ENCODE assay signal across 27 mouse cellular contexts in the genomic region with DNA sequence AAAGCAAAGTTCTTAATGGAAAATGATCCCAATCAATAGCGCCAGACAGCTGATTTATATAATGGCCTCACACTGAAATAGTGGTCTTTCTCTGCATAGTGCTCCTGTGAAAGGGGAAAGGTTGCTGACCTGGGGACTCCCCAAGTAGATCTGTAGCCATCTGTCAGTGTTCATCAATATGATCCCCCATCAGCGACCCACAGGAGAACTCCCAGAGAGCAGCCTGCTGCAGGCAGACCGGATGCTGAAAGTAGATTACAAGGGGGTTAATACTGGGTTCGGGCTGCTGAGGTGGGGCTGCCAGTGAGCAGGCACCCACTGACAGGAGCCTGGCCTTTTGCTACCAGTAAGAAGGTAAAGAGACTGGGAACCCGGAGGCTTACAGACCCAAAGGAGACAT. TPM values are rescaled to one million over a fixed set of nuclear protein-coding genes. Genes with fewer than 3 reads are reported as not detected.
DNase-seq lines count a peak whose midpoint lies in the region; ATAC-seq lines count a peak whose summit lies in the region.
"Had no signal": no experiment of that assay in that cellular context is flagged by ENCODE, and none has a peak within 500 bp of the region (broad histone marks: within the 10 kb centered on the region; RNA-seq: fewer than 3 reads in every experiment).

A gene (plus strand): TSS at position 230 of the 400 bp plus-strand sequence.

- no peaks in the 10 kb centered on the region for H3K36me3 ChIP-seq in midbrain, embryonic 14.5 days (ENCODE audit: control insufficient read depth, insufficient read depth, low read length)
- H3K36me3 ChIP-seq in midbrain, embryonic 11.5 days (ENCODE audit: control insufficient read depth, insufficient read depth, low read length): no peaks in the 10 kb centered on the region
- H3K36me3 ChIP-seq: forebrain, embryonic 10.5 days; G1E had no signal

- H3K4me1 ChIP-seq in midbrain, embryonic 14.5 days (ENCODE audit: control insufficient read depth, insufficient read depth, low read length): no peaks in the 10 kb centered on the region
- no peaks in the 10 kb centered on the region for H3K4me1 ChIP-seq in midbrain, embryonic 11.5 days (ENCODE audit: control insufficient read depth, insufficient read depth, low read length)

- H3K4me3 ChIP-seq in midbrain, embryonic 14.5 days (replicated peaks; ENCODE audit: low read depth, low read length): no peak within 1 kb of the TSS
- no peak within 1 kb of the TSS for H3K4me3 ChIP-seq in midbrain, embryonic 11.5 days (ENCODE audit: low read depth, low read length)
- H3K4me3 ChIP-seq: erythroblast, embryonic 14.5 days; forebrain, embryonic 10.5 days; gastrocnemius, adult 2 months had no signal

- 50% methylated on average over 5 of the region's 5 CpGs for WGBS in midbrain, embryonic 14.5 days
- WGBS in midbrain, embryonic 11.5 days: 56% methylated on average over 5 of the region's 5 CpGs

- H3K27ac ChIP-seq in midbrain, embryonic 14.5 days (replicated peaks; ENCODE audit: low read depth, low read length): no peak within 1 kb of the TSS
- H3K27ac ChIP-seq in midbrain, embryonic 11.5 days (ENCODE audit: low read depth, low read length): no peak within 1 kb of the TSS
- H3K27ac ChIP-seq: forebrain, embryonic 10.5 days; gastrocnemius, adult 2 months had no signal

- ATAC-seq in midbrain, embryonic 14.5 days (ENCODE audit: low FRiP score, low TSS enrichment): no peak
- no peak for ATAC-seq in midbrain, embryonic 11.5 days (ENCODE audit: low FRiP score)
- ATAC-seq in erythroblast, adult 5-6 weeks (replicated peaks; ENCODE audit: low FRiP score, poor library complexity, severe bottlenecking): no peak
- ATAC-seq: CD4-positive, CD25-positive, alpha-beta regulatory T cell, adult 4 months; forebrain, embryonic 14.5 days; hindbrain, embryonic 16.5 days; inflammation-experienced regulatory T-cells, adult 6 months had no signal

- H3K9ac ChIP-seq in midbrain, embryonic 14.5 days (replicated peaks; ENCODE audit: low read length): 0 out of 2 replicates have a peak within 1 kb of the TSS, but pooled peaks have one; percentile 3
- no peak within 1 kb of the TSS for H3K9ac ChIP-seq in midbrain, embryonic 11.5 days (ENCODE audit: low read length)

- H3K27me3 ChIP-seq in midbrain, embryonic 14.5 days (ENCODE audit: control insufficient read depth, insufficient read depth, low read length): no peaks in the 10 kb centered on the region
- H3K27me3 ChIP-seq in midbrain, embryonic 11.5 days (ENCODE audit: control insufficient read depth, insufficient read depth, low read length): no peaks in the 10 kb centered on the region

- peak; percentile 14 for DNase-seq in embryo, embryonic 10 days (ENCODE audit: low spot score)
- no peak for DNase-seq in embryo, embryonic 9.5 days (ENCODE audit: extremely low spot score)
- DNase-seq in midbrain, embryonic 14.5 days: peak; percentile 3
- no peak for DNase-seq in midbrain, embryonic 11.5 days (ENCODE audit: low spot score, missing footprints)
- DNase-seq in embryo, embryonic 11.5 days (ENCODE audit: low read depth, low spot score): peak; percentile 5
- DNase-seq in retina, embryonic 14.5 days (ENCODE audit: low spot score): peak; percentile 55
- DNase-seq in kidney, adult 18-20 months: no peak
- DNase-seq: adrenal gland, postnatal 10 days; B cell, adult 2 months; cerebellum, adult 11 months; cerebellum, adult 8-10 months; cerebellum, postnatal 14 days; gastrocnemius, adult 2 months; gastrocnemius, postnatal 25 days; heart, postnatal 10 days; heart, postnatal 4 days had no signal

- H3K4me2 ChIP-seq in midbrain, embryonic 14.5 days (ENCODE audit: low read length): no peak within 1 kb of the TSS
- no peak within 1 kb of the TSS for H3K4me2 ChIP-seq in midbrain, embryonic 11.5 days

- H3K9me3 ChIP-seq in midbrain, embryonic 14.5 days (ENCODE audit: control insufficient read depth, low read length): no peaks in the 10 kb centered on the region; the same call in 1 of the 2 replicates
- H3K9me3 ChIP-seq in midbrain, embryonic 11.5 days (ENCODE audit: control insufficient read depth, low read length): no peaks in the 10 kb centered on the region
- H3K9me3 ChIP-seq: forebrain, embryonic 10.5 days; G1E had no signal

RNA-seq across cellular contexts. Expression of the gene that starts here (rescaled TPM):
- 0.36 TPM in 1 of 2 replicates, not detected in the other for polyA plus RNA-seq in midbrain, embryonic 14.5 days (2014; fragmentation: Nextera tagmentation; extraction: Ambion mirVana)
- 0.33 and 0.47 TPM in 2 replicates for polyA plus RNA-seq in midbrain, embryonic 11.5 days (2014; fragmentation: Nextera tagmentation; extraction: Ambion mirVana)
- not detected in 2 replicates for total RNA-seq in erythroblast, adult 5-6 weeks (2015; ENCODE audit: low replicate concordance)
- total RNA-seq in erythroblast, adult 5-6 weeks (2017; ENCODE audit: low replicate concordance): not detected in 2 replicates
- total RNA-seq: adrenal gland, postnatal 10 days; adrenal gland, postnatal 4 days; G1E; gastrocnemius, adult 2 months; gastrocnemius, postnatal 25 days; granulocyte monocyte progenitor cell, adult 5-6 weeks; heart, postnatal 10 days; heart, postnatal 4 days had no signal
- polyA plus RNA-seq: CD4-positive, CD25-positive, alpha-beta regulatory T cell, adult 4 months; erythroblast, embryonic 14.5 days; forebrain, embryonic 10.5 days; forebrain, embryonic 14.5 days; G1E; heart, embryonic 14.5 days; inflammation-experienced regulatory T-cells, adult 6 months had no signal

Comparison
In these comparisons a context has a peak if more than half of its experiments do, and no peak if none do; other contexts are left out.
1. DNase-seq: peak in embryo, embryonic 10 days (single experiment), embryo, embryonic 11.5 days (single experiment) and retina, embryonic 14.5 days (single experiment); none in embryo, embryonic 9.5 days (single experiment), midbrain, embryonic 11.5 days (single experiment) and kidney, adult 18-20 months (single experiment).
2. Peak in DNase-seq and H3K9ac ChIP-seq in midbrain, embryonic 14.5 days; RNA of the gene not detected or under 1 TPM.